Mouse (Mus musculus) hindbrain, embryonic 14.5 days (tissue): ENCODE measurements around the gene Crocc2. TPM values are rescaled to one million over a fixed set of nuclear protein-coding genes. Genes with fewer than 3 reads are reported as not detected.
A peak's percentile ranks its signal among the peaks of the same experiment; 100 is the strongest.

Experiments used
- ATAC-seq: fragments of 200-750 bp; cut with Nextera tagmentation; 2 replicates; pipeline ENCODE4 v1.8.0; 2017; ENCODE audit warnings: moderate number of reproducible peaks, mild to moderate bottlenecking, moderate TSS enrichment, moderate library complexity; ENCODE audit not compliant: low FRiP score
- DNase-seq: peaks from one replicate; pipeline ENCODE4 v3.0.0-alpha.2; 2015; ENCODE audit warnings: low spot score
- H3K27ac ChIP-seq: fragments of 300-500 bp; sonication (generic); 2 replicates; pipeline ENCODE4 v1.5.1; 2014; ENCODE audit warnings: mild to moderate bottlenecking, moderate library complexity
- H3K27me3 ChIP-seq: fragments of 300-500 bp; sonication (generic); 2 replicates; pipeline ENCODE4 v1.6.1; 2014; ENCODE audit warnings: mild to moderate bottlenecking, low read length, mixed read lengths; ENCODE audit not compliant: control insufficient read depth, insufficient read depth
- H3K36me3 ChIP-seq: fragments of 300-500 bp; sonication (generic); replicated peaks from 2 replicates; pipeline ENCODE4 v1.6.1; 2014; ENCODE audit not compliant: control insufficient read depth, insufficient read depth
- H3K4me1 ChIP-seq: fragments of 300-500 bp; sonication (generic); replicated peaks from 2 replicates; pipeline ENCODE4 v1.6.1; 2014; ENCODE audit warnings: antibody characterized with exemption, low read length, mixed read lengths; ENCODE audit not compliant: control insufficient read depth, insufficient read depth
- H3K4me2 ChIP-seq: fragments of 300-500 bp; sonication (generic); replicated peaks from 2 replicates; pipeline ENCODE4 v1.6.1; 2014; ENCODE audit warnings: mild to moderate bottlenecking, moderate library complexity
- H3K4me3 ChIP-seq: fragments of 300-500 bp; sonication (generic); replicated peaks from 2 replicates; pipeline ENCODE4 v1.5.1; 2014; ENCODE audit warnings: mild to moderate bottlenecking, low read length
- H3K9ac ChIP-seq: fragments of 300-500 bp; sonication (generic); 2 replicates; pipeline ENCODE4 v1.6.1; 2014
- H3K9me3 ChIP-seq: fragments of 300-500 bp; sonication (generic); 2 replicates; pipeline ENCODE4 v1.6.1; 2016; ENCODE audit warnings: low read length; ENCODE audit not compliant: control insufficient read depth
- WGBS: fragments of 180-500 bp; shearing (Covaris S2); extraction: QIAGEN DNeasy Blood & Tissue Kit; methylation state at CpG from one replicate; pipeline ENCODE4 v1.1.7; 2014; 5-methylcytosine and 5-hydroxymethylcytosine counted together
- polyA plus RNA-seq: library from polyadenylated mRNA; unstranded; fragments of >200 nt; fragmentation: Nextera tagmentation; extraction: Ambion mirVana; gene quantifications from 2 replicates; pipeline ENCODE4 v1.2.1, GENCODE M21; 2014

Crocc2 gene
- polyA plus RNA-seq = 0.22 and 0.50 TPM in 2 replicates

DNA sequence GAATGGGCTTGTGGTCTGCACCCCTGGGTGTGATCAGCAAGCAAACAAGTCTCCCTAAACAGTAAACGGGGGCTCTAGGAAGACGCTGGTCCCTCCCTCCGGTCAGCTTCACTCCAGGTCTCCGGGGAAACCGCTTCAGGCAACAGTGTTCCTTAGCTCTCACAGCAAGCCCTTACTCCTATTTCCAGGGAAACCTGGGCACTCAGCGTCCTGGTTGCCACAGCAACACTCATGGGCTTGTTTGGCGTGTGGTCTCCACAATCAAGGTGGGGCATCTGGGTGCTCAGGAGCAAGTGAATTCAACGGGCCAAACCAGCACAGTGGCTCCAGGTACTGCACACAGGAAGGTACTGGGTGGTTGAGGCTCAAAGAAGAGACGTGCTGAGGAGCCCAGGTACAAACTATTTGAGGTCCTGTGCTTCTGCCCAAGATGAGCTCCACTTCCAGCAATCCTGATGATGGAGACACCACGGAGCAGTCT, at the start of gene Crocc2:
Crocc2 (plus strand) TSS at position 431 of the 481 bp plus-strand sequence.
- Histone ChIP-seq H3K9ac (no peak within 1 kb of the TSS), H3K27me3 (no peaks in the 10 kb centered on the region), H3K4me2 (no peak within 1 kb of the TSS), H3K36me3 (no peaks in the 10 kb centered on the region), H3K4me3 (no peak within 1 kb of the TSS), H3K4me1 (no peaks in the 10 kb centered on the region), H3K27ac (no peak within 1 kb of the TSS), H3K9me3 (no peaks in the 10 kb centered on the region)
- ATAC-seq = no peak
- WGBS = 34% methylated on average over 10 of the region's 10 CpGs
- no peak for DNase-seq

DNA sequence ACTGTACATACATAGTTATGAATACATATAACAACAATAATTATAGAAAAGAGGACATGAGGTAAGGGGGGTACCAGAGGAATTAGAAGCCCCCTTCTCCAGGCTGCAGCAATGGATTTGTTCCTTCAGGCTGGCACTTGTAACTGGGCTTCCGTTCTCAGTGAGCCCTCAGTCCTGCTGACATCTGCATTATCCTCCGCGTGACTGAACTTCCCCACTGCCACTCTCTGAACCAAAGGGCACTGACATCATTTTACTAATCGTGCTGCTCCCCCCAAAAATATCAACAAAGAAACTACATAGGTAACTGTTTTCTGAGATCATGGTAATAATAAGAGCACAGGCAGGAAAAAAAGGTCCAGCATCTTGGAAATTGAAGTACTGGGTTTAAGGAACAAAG, 49.7 kb upstream of the Crocc2 start:
- Histone ChIP-seq H3K9ac (no peak overlapping the region), H3K27ac (no peak overlapping the region), H3K4me3 (no peak overlapping the region), H3K36me3 (no peaks in the 10 kb centered on the region), H3K27me3 (no peaks in the 10 kb centered on the region), H3K9me3 (no peaks in the 10 kb centered on the region), H3K4me2 (no peak overlapping the region), H3K4me1 (peaks cover 10% of the 10 kb centered on the region)
- no peak for ATAC-seq
- 23% methylated on average over 4 of the region's 4 CpGs for WGBS
- DNase-seq = no peak

DNA sequence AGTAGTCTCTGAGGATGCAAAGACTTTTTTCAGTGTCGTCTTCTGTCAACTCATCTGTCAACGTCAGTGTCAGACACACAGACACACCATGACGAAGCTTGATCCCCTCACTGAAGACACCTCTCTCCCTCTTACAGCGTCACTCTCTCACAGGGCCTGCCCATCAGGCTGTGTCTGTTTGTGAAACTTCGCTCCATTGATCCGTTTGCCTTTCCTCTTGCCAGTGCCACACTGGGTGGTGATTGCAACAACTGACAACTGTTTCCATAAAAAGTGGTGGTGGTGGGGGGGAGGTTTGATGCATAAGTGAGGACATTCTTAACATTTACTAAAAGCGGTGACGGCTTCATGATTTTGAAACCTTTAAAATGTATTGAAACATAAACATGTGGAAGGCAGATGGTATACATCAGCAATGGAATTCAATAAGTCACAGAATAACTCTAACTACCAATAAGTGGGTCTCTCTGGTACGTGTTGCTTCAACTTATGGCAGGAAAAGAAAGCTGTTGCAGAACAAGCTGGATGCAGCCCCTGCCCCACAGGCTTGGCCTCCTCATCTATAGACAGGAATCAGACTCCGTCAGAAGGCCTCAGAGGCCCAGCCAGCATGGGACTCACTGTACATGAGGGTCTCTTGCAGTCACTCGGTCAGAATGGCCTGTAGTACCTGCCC, 45.2 kb upstream of the Crocc2 start:
- Histone ChIP-seq H3K4me1 (no peaks in the 10 kb centered on the region), H3K4me3 (no peak overlapping the region), H3K36me3 (no peaks in the 10 kb centered on the region), H3K27me3 (no peaks in the 10 kb centered on the region), H3K27ac (no peak overlapping the region), H3K4me2 (no peak overlapping the region), H3K9ac (no peak overlapping the region), H3K9me3 (no peaks in the 10 kb centered on the region)
- ATAC-seq = no peak
- no peak for DNase-seq
- 78% methylated on average over 11 of the region's 11 CpGs for WGBS

DNA sequence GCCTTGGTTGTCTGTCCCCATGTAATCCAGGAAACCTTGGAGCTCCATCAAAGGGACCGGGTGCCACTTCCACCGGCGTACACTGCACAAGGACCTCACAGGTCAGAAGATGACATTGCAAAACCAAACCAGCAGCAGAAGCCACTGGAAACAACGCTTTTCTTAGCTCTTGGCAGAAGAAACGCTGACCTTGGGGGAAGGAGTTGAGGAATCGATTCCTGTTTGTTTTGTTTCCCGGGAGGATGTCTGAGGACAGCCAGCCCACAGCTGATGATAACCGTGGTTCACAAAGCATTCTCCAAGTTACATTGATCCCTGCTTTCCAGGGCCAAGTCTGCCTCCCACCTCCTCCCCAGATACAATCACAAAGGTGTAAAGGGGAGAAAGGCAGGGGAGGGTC, 44.5 kb upstream of the Crocc2 start:
- 79% methylated on average over 8 of the region's 8 CpGs for WGBS
- DNase-seq = no peak
- ATAC-seq = no peak

DNA sequence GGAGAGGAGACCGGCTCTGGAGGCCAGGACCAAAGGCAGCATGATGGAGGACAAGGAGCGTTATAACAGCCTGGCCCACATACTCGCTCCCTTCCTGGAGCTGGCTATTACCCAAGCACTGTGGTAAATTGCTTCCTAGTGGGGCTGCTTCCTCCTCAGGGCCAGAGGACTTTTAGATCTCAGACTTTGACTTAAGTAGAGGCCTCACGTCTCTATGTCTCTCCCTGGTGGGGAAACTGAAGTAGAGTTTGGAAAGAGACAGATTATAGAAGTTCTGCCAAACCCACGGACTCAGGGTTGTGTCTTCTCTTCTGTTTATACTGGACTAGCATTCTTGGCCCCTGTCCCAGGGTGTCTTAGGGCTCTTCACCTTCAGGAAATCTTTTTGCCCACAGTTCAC, 43.3 kb upstream of the Crocc2 start:
- no peak overlapping the region for H3K4me3 ChIP-seq
- H3K4me1 ChIP-seq = no peaks in the 10 kb centered on the region
- H3K36me3 ChIP-seq = no peaks in the 10 kb centered on the region
- no peak for ATAC-seq
- H3K9ac ChIP-seq = no peak overlapping the region
- H3K4me2 ChIP-seq = no peak overlapping the region
- no peaks in the 10 kb centered on the region for H3K9me3 ChIP-seq
- WGBS = 57% methylated on average over 5 of the region's 5 CpGs
- H3K27me3 ChIP-seq = no peaks in the 10 kb centered on the region
- no peak for DNase-seq
- no peak overlapping the region for H3K27ac ChIP-seq

More for the DNA sequence above, 44.5 kb upstream of the Crocc2 start:
- H3K4me1 ChIP-seq = no peaks in the 10 kb centered on the region
- no peaks in the 10 kb centered on the region for H3K27me3 ChIP-seq
- H3K4me2 ChIP-seq = no peak overlapping the region
- no peak overlapping the region for H3K4me3 ChIP-seq
- H3K36me3 ChIP-seq = no peaks in the 10 kb centered on the region
- H3K9ac ChIP-seq = no peak overlapping the region
- no peak overlapping the region for H3K27ac ChIP-seq
- no peaks in the 10 kb centered on the region for H3K9me3 ChIP-seq

DNA sequence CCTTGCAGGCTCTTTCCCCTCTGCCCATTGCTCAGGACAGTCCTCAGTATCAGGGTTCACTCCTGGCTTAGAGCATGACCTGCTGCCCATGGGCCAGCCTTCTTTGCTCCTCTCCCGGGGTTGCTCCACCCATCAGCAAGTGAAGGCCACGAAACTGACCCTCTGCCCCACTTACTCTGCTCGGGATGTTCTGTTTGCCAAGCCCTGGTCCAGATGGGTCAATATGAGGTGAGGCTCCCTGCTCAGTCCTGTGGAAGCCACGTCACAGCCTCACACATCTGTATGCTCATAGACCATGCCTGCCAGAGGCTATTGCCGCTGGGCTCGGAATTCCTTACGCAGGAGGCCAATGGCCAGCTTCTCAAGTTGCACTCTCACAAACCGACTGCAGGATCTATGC, 40.3 kb upstream of the Crocc2 start:
- no peak for DNase-seq
- no peaks in the 10 kb centered on the region for H3K4me1 ChIP-seq
- no peak overlapping the region for H3K4me3 ChIP-seq
- no peaks in the 10 kb centered on the region for H3K27me3 ChIP-seq
- H3K9me3 ChIP-seq = no peaks in the 10 kb centered on the region
- WGBS = 88% methylated on average over 8 of the region's 8 CpGs
- H3K4me2 ChIP-seq = no peak overlapping the region
- no peak overlapping the region for H3K9ac ChIP-seq
- H3K36me3 ChIP-seq = no peaks in the 10 kb centered on the region
- H3K27ac ChIP-seq = no peak overlapping the region
- no peak for ATAC-seq

DNA sequence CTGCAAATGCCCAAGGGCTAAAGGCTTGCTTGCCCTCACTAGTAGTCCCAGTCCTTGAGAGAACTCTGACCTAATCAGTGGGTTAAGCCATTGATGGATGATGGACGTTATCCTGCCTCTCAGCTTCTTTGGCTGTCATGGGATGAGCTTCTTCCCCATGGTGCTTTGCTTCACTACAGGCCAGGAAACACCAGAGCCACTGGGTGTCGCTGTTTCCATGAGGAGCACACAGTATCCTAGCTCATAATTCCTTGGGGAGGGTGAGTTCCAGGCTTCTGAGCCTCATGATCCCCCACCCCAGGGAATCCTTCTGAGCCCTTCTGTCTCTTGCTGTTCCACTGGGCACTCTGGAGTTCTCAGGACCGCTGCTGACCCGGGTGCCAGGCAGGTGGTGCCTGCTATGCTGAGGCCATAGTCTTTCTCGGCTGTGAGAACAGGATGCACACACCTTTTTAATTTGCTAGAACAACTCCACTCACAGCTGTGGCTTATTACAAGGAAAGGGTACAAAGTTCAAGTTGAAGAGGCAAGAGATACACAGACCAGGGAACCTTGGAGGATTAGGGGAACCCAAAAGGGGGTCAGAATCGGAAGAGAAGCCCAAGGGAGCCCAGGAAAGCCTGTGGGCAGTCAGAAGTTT, 39.7 kb upstream of the Crocc2 start:
- Histone ChIP-seq H3K4me2 (no peak overlapping the region), H3K27me3 (no peaks in the 10 kb centered on the region), H3K4me3 (no peak overlapping the region), H3K9ac (no peak overlapping the region), H3K9me3 (no peaks in the 10 kb centered on the region), H3K27ac (no peak overlapping the region), H3K36me3 (no peaks in the 10 kb centered on the region), H3K4me1 (no peaks in the 10 kb centered on the region)
- peak; percentile 69 for DNase-seq
- no peak for ATAC-seq
- 36% methylated on average over 6 of the region's 6 CpGs for WGBS

DNA sequence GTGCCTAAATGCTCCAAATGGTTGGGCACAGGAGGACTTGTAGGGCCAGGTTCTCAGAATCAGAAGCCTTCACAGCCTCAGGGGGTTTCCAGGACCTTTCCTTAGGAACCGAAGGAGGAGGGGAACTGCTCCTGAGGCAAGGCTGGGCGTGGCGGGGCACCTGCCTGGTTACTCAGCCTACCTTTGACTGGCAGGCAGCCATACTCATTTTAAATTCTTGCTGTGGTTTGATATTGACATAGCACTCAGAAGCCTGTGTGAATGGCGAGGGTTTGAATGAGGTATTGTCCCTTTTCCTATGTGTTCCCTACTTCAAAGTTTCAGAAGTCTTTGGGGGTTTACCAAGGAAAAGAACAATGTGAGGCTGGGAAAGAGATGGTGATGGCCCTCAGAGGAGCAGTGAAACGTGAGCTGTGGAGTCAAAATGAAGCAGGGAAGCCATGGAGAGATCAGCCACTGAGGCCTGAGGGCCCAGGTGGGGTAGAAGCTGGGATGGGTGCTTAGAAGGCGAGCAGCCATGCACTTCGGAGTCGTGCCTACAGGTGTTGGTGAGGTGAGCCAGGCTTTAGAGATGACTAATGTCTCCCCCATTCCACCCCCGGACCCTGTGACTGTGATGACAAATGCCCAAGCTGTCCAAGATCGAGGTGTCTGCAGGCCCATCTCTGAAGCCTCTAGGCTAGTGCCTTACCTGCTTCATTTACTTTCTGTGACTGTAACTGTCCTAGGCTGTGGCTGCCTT, 38.1 kb upstream of the Crocc2 start:
- DNase-seq (no peak), ATAC-seq (no peak)
- Histone ChIP-seq H3K27me3 (no peaks in the 10 kb centered on the region), H3K4me3 (no peak overlapping the region), H3K36me3 (no peaks in the 10 kb centered on the region), H3K9me3 (no peaks in the 10 kb centered on the region), H3K9ac (no peak overlapping the region), H3K27ac (no peak overlapping the region), H3K4me2 (no peak overlapping the region), H3K4me1 (no peaks in the 10 kb centered on the region)
- 74% methylated on average over 10 of the region's 10 CpGs for WGBS

DNA sequence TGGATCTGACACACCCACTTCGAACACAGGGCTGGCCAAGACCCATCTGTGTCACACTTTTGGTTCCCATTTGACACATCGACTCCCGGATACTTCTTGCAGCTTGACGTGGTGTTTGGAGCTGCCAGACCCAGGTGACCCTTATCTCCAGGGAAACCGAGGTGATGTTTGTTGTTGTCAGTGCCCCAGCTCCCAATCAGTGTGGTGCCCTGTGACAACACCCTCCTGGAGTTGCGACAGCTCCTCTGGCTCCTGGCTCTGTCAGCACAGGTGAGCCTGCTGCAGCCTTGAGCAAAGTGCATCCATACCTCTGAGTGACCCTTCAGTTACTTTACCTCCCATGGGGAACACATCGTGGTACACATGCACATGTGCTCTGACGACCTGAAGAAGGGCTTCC, 35.8 kb upstream of the Crocc2 start:
- Histone ChIP-seq H3K4me1 (no peaks in the 10 kb centered on the region), H3K4me3 (no peak overlapping the region), H3K27me3 (no peaks in the 10 kb centered on the region), H3K27ac (no peak overlapping the region), H3K4me2 (no peak overlapping the region), H3K9me3 (no peaks in the 10 kb centered on the region), H3K9ac (no peak overlapping the region), H3K36me3 (no peaks in the 10 kb centered on the region)
- ATAC-seq (no peak), DNase-seq (no peak)
- WGBS = 70% methylated on average over 8 of the region's 8 CpGs
